Mouse (Mus musculus): ENCODE data around the gene Chrne. TPM values are rescaled to one million over a fixed set of nuclear protein-coding genes. Genes with fewer than 3 reads are reported as not detected.
A peak's percentile ranks its signal among the peaks of the same experiment; 100 is the strongest.

Gene Chrne
- polyA plus RNA-seq, 1 experiment = 0.16 TPM

DNA sequence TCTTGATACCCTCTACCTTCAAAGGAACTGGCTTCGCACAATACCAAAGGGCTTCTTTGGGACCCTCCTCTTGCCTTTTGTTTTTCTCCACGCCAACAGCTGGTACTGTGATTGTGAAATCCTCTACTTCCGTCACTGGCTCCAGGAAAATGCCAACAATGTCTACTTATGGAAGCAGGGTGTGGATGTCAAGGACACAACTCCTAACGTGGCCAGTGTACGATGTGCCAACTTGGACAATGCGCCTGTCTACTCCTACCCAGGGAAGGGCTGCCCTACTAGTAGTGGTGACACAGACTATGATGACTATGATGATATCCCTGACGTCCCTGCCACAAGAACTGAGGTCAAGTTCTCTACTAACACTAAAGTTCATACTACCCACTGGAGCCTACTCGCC is 21.0 kb upstream of the Chrne start:
- TF ChIP-seq POLR2A (IDR thresholded peaks at IDR 0.05; ENCODE audit: borderline replicate concordance, extremely low read depth, insufficient read depth, insufficient read length, poor library complexity, severe bottlenecking) (no peak), CTCF (IDR thresholded peaks at IDR 0.05; ENCODE audit: borderline replicate concordance, extremely low read depth, insufficient read depth, insufficient read length) (no peak)

DNA sequence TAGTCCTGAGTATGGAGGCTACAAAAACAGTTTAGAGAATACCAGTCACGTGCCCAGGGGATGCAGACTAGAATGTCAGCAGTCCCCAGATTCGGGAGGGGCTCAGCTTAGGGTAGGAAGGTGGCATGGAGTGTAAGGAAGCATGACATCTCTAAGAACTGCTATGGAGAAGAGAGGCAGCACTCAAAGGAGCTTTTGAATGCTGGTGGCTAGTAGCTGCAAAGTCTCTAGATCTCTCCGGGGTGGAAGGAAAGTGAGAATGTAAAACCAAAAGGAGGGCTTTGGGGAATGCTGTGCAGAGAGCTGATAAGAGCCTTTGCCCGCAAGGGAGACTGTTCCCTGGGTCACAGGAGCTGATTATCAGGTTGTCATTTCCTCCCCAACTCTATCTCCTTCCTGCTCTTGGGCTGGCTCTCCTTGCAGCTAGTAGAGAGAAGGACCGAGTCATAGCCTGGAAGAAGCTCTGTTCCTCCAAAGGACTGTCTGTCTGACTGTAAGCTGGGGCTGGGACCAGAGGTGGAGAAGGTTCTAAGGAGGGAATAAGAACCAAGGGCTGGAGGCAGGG is 19.8 kb upstream of the Chrne start, which contains the start of gene Gp1ba:
Gene Gp1ba, plus strand, starts transcription at position 409 of the 565 bp plus-strand sequence.
- TF ChIP-seq POLR2A (IDR thresholded peaks at IDR 0.05; ENCODE audit: borderline replicate concordance, extremely low read depth, insufficient read depth, insufficient read length, poor library complexity, severe bottlenecking) (no peak), CTCF (IDR thresholded peaks at IDR 0.05; ENCODE audit: borderline replicate concordance, extremely low read depth, insufficient read depth, insufficient read length) (no peak)
- DNase-seq (ENCODE audit: low read depth) = no peak

More for the DNA sequence above, 21.0 kb upstream of the Chrne start:
- DNase-seq (ENCODE audit: low read depth) = no peak

DNA sequence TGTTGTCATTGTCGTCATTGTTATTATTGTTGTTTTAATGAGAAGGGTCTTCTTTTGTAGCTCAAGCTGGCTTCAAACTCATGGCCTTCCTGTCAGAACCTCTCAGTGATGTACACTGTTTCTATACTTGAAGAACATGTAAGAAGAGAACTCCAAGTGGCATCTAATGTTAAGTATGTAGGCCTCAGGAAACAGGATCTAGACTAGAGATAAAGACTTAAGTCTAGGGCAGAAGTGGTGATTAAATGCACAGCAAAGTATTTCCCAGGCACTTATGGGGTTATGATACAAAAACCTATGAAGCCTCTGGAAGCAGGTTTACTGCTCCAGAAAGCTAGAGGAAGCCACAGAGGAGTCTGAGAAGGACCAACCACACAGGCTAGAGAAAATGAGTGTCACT is 19.3 kb upstream of the Chrne start:
- no peak for TF ChIP-seq CTCF (IDR thresholded peaks at IDR 0.05; ENCODE audit: borderline replicate concordance, extremely low read depth, insufficient read depth, insufficient read length)
- TF ChIP-seq POLR2A (IDR thresholded peaks at IDR 0.05; ENCODE audit: borderline replicate concordance, extremely low read depth, insufficient read depth, insufficient read length, poor library complexity, severe bottlenecking) = no peak
- no peak for DNase-seq (ENCODE audit: low read depth)

DNA sequence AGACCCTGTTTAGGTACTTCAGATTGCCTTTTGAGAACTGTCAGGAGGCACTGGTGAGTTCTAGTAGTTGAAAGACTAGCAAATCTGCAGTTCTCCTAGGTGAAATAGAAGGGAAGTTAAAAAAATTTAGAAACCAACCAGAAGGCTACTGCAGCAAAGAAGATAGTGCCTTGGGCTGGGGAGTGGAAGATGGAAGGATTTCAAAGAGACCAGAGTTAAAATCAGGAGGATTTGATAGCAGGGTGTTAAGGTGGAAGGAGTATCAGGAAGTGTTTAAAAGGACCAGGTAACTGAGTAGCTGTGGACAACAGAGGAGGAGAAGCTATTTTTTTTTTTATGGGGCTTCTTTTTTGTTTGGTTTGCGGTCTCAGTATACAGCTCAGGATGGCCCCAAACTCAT is 18.7 kb upstream of the Chrne start:
- no peak for TF ChIP-seq CTCF (IDR thresholded peaks at IDR 0.05; ENCODE audit: borderline replicate concordance, extremely low read depth, insufficient read depth, insufficient read length)
- no peak for TF ChIP-seq POLR2A (IDR thresholded peaks at IDR 0.05; ENCODE audit: borderline replicate concordance, extremely low read depth, insufficient read depth, insufficient read length, poor library complexity, severe bottlenecking)
- DNase-seq (ENCODE audit: low read depth) = no peak

DNA sequence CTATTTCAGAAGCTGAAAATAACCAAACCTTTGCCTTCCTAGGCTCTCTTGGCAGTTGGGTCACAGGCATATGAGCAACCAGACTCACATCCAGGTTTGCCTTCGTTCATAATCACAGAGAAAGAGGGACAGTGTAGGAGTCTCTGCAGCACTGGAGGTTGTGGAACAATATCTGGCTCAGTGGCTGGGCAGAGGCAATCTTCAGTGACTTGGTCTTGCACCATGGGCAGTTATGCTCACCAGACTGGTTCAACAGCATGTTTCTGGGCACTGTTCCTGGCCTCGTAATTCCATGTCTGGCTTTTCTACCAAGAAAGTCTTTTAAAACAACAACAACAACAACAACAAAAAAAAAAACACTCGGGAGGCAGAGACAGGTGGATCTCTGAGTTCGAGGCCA is 16.6 kb upstream of the Chrne start:
- no peak for DNase-seq (ENCODE audit: low read depth)
- no peak for TF ChIP-seq POLR2A (IDR thresholded peaks at IDR 0.05; ENCODE audit: borderline replicate concordance, extremely low read depth, insufficient read depth, insufficient read length, poor library complexity, severe bottlenecking)
- no peak for TF ChIP-seq CTCF (IDR thresholded peaks at IDR 0.05; ENCODE audit: borderline replicate concordance, extremely low read depth, insufficient read depth, insufficient read length)

DNA sequence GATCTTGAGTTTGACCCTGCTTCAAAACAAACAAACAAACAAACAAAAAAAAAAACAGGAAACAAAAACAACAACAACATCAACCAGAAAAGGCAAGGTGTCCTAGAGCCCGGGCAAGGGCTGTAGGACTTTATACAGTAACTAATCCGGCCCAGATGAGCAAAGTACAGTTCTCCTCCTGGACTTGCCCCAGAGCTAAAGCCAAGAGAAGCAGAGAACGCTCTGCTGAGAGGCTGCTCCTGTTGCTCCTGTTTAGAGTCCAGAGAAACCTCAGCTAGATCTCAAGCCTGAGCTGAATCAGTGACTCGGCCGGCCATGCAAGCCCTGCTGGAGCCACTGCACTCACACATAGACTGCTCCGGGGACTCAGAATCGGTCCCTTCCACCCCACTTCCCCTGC is 11.1 kb upstream of the Chrne start:
- no peak for DNase-seq (ENCODE audit: low read depth)
- no peak for TF ChIP-seq CTCF (IDR thresholded peaks at IDR 0.05; ENCODE audit: borderline replicate concordance, extremely low read depth, insufficient read depth, insufficient read length)
- no peak for TF ChIP-seq POLR2A (IDR thresholded peaks at IDR 0.05; ENCODE audit: borderline replicate concordance, extremely low read depth, insufficient read depth, insufficient read length, poor library complexity, severe bottlenecking)

DNA sequence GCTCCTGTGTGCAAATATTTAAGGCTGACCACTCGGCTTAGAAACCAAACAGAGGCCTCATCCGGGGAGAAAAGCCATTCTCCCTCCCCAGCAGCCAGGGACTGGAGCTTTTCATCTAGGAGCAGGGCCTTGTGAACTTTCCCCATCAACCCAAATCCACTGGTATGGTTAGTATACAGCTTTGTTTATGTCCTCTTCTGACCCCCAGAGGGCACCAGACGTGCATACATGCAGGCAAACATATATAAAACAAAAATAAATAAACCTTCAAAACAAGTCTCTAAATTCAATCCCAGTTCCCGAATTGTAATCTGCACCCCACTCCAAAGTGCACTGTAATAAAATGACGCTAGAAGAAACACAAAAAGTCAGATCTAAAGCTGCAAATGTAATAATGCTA is 10.5 kb upstream of the Chrne start:
- DNase-seq (ENCODE audit: low read depth) = peak; percentile 52
- no peak for TF ChIP-seq POLR2A (IDR thresholded peaks at IDR 0.05; ENCODE audit: borderline replicate concordance, extremely low read depth, insufficient read depth, insufficient read length, poor library complexity, severe bottlenecking)
- TF ChIP-seq CTCF (IDR thresholded peaks at IDR 0.05; ENCODE audit: borderline replicate concordance, extremely low read depth, insufficient read depth, insufficient read length) = peak; percentile 40; the same call in 1 of the 2 replicates

DNA sequence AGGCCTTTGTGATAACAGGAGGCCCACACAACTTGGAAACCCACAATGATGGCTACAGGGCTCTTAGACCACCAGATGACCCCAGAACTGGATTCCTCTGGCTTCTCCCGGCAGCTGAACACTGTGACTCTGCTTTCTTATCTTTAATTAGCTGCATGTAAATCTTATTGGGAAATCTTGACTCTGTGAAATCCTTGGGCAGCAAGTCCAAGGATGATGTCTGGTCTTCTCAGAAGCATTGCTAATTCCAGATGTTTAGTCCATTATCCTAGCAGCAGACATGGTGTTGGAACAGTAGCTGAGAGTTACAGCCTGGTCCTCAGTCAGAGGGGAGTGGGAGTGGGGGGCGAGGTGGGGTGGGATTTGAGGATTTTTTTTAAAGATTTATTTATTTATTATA is 9.4 kb upstream of the Chrne start:
- no peak for TF ChIP-seq CTCF (IDR thresholded peaks at IDR 0.05; ENCODE audit: borderline replicate concordance, extremely low read depth, insufficient read depth, insufficient read length)
- no peak for TF ChIP-seq POLR2A (IDR thresholded peaks at IDR 0.05; ENCODE audit: borderline replicate concordance, extremely low read depth, insufficient read depth, insufficient read length, poor library complexity, severe bottlenecking)
- no peak for DNase-seq (ENCODE audit: low read depth)

DNA sequence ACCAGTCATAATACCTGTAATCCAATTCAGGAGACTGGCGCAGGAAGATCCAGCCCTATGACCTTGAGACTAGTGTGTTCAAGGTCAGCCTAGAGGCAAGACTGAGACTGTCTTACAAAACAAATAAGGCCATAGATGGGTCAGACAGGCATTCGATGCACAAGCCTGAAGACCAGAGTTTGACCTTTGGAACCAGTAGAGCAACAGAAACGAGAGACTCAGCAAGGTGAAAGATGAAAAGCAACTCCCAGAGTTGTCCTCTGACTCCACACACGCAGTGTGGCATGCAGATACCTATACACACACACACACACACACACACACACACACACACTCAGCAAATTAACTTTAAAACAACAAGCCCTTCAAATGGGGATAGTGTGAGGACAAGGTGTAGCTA is 7.9 kb upstream of the Chrne start:
- no peak for DNase-seq (ENCODE audit: low read depth)
- no peak for TF ChIP-seq POLR2A (IDR thresholded peaks at IDR 0.05; ENCODE audit: borderline replicate concordance, extremely low read depth, insufficient read depth, insufficient read length, poor library complexity, severe bottlenecking)
- no peak for TF ChIP-seq CTCF (IDR thresholded peaks at IDR 0.05; ENCODE audit: borderline replicate concordance, extremely low read depth, insufficient read depth, insufficient read length)

DNA sequence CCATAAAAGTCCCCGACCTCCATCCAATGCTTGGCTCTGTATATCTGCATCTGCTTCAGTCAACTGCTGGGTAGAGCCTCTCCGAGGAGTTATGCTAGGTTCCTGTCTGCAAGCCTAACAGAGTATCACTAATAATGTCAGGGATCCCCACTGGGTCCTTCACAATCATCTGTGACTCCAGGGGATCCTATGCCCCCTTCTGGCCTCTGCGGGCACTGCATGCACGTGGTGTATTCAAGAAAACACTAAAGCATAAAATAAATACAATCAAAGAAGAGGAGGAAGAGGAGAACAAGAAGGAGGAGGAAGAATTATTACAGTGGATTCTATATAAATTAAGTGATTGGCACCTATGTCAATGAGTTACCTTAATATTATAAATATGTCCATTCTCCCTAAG is 6.5 kb upstream of the Chrne start:
- DNase-seq (ENCODE audit: low read depth) = peak; percentile 47
- TF ChIP-seq CTCF (IDR thresholded peaks at IDR 0.05; ENCODE audit: borderline replicate concordance, extremely low read depth, insufficient read depth, insufficient read length) = peak; percentile 68; the same call in 1 of the 2 replicates
- TF ChIP-seq POLR2A (IDR thresholded peaks at IDR 0.05; ENCODE audit: borderline replicate concordance, extremely low read depth, insufficient read depth, insufficient read length, poor library complexity, severe bottlenecking) = no peak

DNA sequence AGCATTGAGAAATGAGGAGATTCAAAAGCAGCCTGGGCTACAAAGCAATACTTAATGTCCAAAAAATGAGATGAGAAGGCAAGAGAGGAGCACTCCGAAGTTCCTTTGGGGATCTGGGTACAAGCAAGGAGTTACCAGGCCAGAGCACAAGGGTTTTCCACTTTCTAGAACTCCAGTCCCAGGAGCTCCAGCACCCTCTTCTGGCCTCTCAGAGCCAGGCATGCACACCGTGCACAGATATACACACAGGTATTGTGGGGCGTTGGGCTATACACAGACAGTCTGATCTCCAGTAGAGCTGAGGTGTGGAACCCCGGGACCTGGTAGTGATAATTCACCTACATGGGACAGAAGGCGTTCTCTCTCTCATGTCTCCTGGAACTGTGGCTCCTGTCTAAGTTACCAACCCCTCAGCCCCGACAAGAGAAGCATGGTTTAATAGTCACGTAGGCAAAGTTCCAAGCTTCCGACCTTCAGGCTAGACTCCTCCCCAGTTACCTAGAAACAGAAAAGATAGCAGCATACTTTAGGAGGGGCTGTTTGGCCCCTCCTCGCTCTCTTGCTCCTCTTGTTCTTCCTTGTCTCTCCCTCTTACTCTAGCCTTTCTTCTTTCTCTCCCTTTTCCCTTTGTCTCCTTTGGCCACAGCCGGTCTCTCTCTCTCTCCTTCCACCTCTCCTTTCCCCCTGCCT is 4.2 kb upstream of the Chrne start:
- DNase-seq (ENCODE audit: low read depth) = no peak
- TF ChIP-seq POLR2A (IDR thresholded peaks at IDR 0.05; ENCODE audit: borderline replicate concordance, extremely low read depth, insufficient read depth, insufficient read length, poor library complexity, severe bottlenecking) = no peak
- peak; percentile 18; the same call in 1 of the 2 replicates for TF ChIP-seq CTCF (IDR thresholded peaks at IDR 0.05; ENCODE audit: borderline replicate concordance, extremely low read depth, insufficient read depth, insufficient read length)
